Mouse (Mus musculus): ENCODE results near the gene Gm43517. TPM values are rescaled to one million over a fixed set of nuclear protein-coding genes. Genes with fewer than 3 reads are reported as not detected.
A peak's percentile ranks its signal among the peaks of the same experiment; 100 is the strongest.

Gm43517 gene
- polyA plus RNA-seq, 1 experiment from 2014 or later: not detected

DNA sequence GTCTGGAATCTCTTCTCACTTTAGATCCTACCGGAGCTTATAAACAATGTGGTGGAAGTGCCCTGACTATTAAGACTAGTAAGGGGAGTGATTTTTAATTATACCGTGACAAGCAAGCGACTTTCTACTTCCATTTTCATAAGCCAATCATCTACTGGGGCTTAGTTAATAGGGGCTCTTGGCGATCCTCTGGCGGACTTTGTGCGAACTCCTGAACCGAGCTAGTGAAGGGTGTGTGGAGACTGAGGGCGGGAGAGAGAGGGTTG is 15.8 kb downstream of the Gm43517 start:
- Histone ChIP-seq H3K27me3 (ENCODE audit: insufficient read depth, low read length) (peaks cover 58% of the 10 kb centered on the region), H3K36me3 (ENCODE audit: insufficient read depth, low read length) (no peaks in the 10 kb centered on the region), H3K4me2 (ENCODE audit: low read length) (peak overlapping the region; percentile 58), H3K9me3 (replicated peaks; ENCODE audit: low read length) (no peaks in the 10 kb centered on the region), H3K9ac (ENCODE audit: low read depth, low read length) (no peak overlapping the region), H3K27ac (no peak overlapping the region), H3K4me3 (replicated peaks; ENCODE audit: low read depth, low read length) (peak overlapping the region; percentile 33), H3K4me1 (replicated peaks; ENCODE audit: insufficient read depth, low read length) (peaks cover 5% of the 10 kb centered on the region)
- ATAC-seq (replicated peaks; ENCODE audit: low FRiP score, low read depth) (peak; percentile 82), DNase-seq (ENCODE audit: low spot score) (no peak)
- no peak for TF ChIP-seq CTCF (IDR thresholded peaks at IDR 0.05; ENCODE audit: low read depth)
- WGBS: 1% methylated on average over 8 of the region's 8 CpGs

DNA sequence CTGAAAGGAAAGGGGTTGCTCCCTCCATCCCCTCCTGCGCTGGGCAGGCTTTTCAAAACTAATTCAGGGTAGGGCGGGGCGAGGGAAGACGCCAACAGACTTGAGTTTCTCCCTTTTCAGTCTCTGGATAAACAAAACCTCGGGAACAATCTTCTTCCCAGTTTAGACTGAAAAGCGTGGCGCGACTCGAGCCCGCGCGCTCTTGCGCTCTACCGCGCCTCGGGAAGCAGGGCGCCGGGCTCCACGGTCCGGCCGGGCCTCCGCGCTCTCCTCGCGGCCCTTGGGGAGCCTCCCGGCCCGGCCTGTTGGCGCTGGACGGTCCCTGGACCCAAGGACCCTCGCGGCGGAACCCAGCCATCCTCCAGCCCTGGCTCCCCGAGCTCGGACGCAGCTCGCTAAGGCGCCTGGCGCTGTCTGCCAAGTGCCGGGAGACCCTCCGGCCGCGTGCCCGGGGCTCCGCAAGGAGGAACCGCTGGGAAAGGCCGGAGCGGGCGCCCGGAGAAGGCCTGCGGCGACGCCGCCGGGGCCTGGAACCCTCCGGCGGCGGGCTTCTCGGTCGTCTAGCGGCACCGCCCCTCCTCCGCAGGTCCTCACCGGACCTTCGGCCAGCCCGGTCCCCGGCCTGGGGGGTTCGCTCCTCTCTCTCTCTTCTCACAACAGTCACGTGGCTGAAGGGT is 16.3 kb downstream of the Gm43517 start:
- peaks cover 5% of the 10 kb centered on the region for H3K4me1 ChIP-seq (replicated peaks; ENCODE audit: insufficient read depth, low read length)
- no peak overlapping the region for H3K27ac ChIP-seq
- H3K36me3 ChIP-seq (ENCODE audit: insufficient read depth, low read length): no peaks in the 10 kb centered on the region
- ATAC-seq (replicated peaks; ENCODE audit: low FRiP score, low read depth) (peak; percentile 36; the same call in 1 of the 2 replicates), DNase-seq (ENCODE audit: low spot score) (no peak)
- WGBS: under 1% methylated on average over 58 of the region's 68 CpGs
- H3K4me2 ChIP-seq (ENCODE audit: low read length): peak overlapping the region; percentile 58
- no peak overlapping the region; the same call in 1 of the 2 replicates for H3K9ac ChIP-seq (ENCODE audit: low read depth, low read length)
- no peaks in the 10 kb centered on the region for H3K9me3 ChIP-seq (replicated peaks; ENCODE audit: low read length)
- H3K4me3 ChIP-seq (replicated peaks; ENCODE audit: low read depth, low read length): peak overlapping the region; percentile 33
- H3K27me3 ChIP-seq (ENCODE audit: insufficient read depth, low read length): peaks cover 56% of the 10 kb centered on the region
- no peak for TF ChIP-seq CTCF (IDR thresholded peaks at IDR 0.05; ENCODE audit: low read depth)

DNA sequence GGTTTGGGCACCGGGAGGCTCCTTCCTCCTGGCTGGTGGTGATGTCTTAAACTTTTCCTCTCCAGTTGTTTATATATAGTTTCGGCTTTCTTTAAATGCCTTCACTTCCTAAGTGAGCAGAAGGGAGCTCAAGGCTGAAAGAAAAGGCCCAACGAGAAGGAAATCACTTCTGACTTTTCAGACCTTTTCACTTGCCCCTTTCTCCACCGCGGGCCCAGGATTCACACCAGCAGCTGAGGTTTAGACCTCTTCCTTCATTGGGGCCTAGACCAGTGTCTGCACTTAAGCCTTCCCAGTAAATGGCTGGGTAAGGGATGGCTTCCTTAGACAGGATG is 16.8 kb downstream of the Gm43517 start:
- Histone ChIP-seq H3K4me2 (ENCODE audit: low read length) (peak overlapping the region; percentile 58), H3K36me3 (ENCODE audit: insufficient read depth, low read length) (no peaks in the 10 kb centered on the region), H3K9me3 (replicated peaks; ENCODE audit: low read length) (no peaks in the 10 kb centered on the region), H3K4me3 (replicated peaks; ENCODE audit: low read depth, low read length) (peak overlapping the region; percentile 33), H3K4me1 (replicated peaks; ENCODE audit: insufficient read depth, low read length) (peaks cover 5% of the 10 kb centered on the region), H3K9ac (ENCODE audit: low read depth, low read length) (no peak overlapping the region; the same call in 1 of the 2 replicates), H3K27ac (no peak overlapping the region), H3K27me3 (ENCODE audit: insufficient read depth, low read length) (peaks cover 52% of the 10 kb centered on the region)
- 3% methylated on average over 5 of the region's 5 CpGs for WGBS
- no peak for ATAC-seq (replicated peaks; ENCODE audit: low FRiP score, low read depth)
- TF ChIP-seq CTCF (IDR thresholded peaks at IDR 0.05; ENCODE audit: low read depth): no peak
- DNase-seq (ENCODE audit: low spot score): no peak

DNA sequence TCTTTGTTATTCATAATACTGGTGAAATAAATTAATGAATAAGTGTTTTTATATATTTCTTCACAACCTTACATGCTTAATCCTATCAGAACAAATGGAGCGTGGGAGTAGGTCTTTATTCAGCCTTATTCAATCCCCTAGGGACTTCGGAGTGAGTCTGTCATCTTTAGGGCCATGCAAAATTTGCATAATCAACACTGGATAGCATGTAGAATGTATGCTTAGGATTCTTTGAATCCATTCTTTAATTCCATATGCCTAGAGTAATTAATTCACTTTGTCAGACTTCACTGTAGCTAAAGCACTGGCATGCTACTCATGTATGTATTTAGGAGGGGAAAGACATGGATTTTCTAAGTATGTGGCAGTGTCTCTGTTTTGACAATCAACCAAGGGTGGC is 24.9 kb downstream of the Gm43517 start:
- no peaks in the 10 kb centered on the region for H3K9me3 ChIP-seq (replicated peaks; ENCODE audit: low read length)
- no peak for TF ChIP-seq CTCF (IDR thresholded peaks at IDR 0.05; ENCODE audit: low read depth)
- no peak overlapping the region for H3K4me2 ChIP-seq (ENCODE audit: low read length)
- ATAC-seq (replicated peaks; ENCODE audit: low FRiP score, low read depth): no peak
- H3K36me3 ChIP-seq (ENCODE audit: insufficient read depth, low read length): no peaks in the 10 kb centered on the region
- H3K27me3 ChIP-seq (ENCODE audit: insufficient read depth, low read length): peaks cover 6% of the 10 kb centered on the region; the same call in 1 of the 2 replicates
- H3K9ac ChIP-seq (ENCODE audit: low read depth, low read length): no peak overlapping the region
- DNase-seq (ENCODE audit: low spot score): no peak
- WGBS: 77% methylated on average over 2 of the region's 2 CpGs
- H3K27ac ChIP-seq: no peak overlapping the region
- no peak overlapping the region for H3K4me3 ChIP-seq (replicated peaks; ENCODE audit: low read depth, low read length)
- H3K4me1 ChIP-seq (replicated peaks; ENCODE audit: insufficient read depth, low read length): no peaks in the 10 kb centered on the region

DNA sequence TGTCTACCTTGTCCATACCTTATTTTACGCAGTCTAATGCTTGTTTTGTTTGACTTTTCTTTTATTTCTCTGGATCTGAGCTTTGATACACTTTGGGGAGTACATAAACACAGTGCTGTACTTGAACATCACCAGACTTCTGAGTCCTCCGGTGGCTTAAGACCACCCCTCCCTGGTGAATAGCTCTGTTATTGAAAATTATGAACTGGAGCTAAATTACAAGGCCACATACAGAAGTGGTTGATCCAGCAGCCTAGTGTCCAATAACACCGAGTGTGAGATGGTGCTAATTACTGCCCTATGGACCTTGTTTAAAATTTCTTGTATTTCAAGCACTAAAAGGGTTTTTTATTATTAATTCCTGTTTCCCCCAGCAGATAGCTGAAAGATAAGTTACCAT is 33.0 kb downstream of the Gm43517 start:
- H3K27me3 ChIP-seq (ENCODE audit: insufficient read depth, low read length): no peaks in the 10 kb centered on the region
- TF ChIP-seq CTCF (IDR thresholded peaks at IDR 0.05; ENCODE audit: low read depth): no peak
- H3K4me3 ChIP-seq (replicated peaks; ENCODE audit: low read depth, low read length): no peak overlapping the region
- H3K9me3 ChIP-seq (replicated peaks; ENCODE audit: low read length): no peaks in the 10 kb centered on the region
- DNase-seq (ENCODE audit: low spot score) (no peak), ATAC-seq (replicated peaks; ENCODE audit: low FRiP score, low read depth) (no peak)
- WGBS: 61% methylated on average over 3 of the region's 3 CpGs
- no peak overlapping the region for H3K4me2 ChIP-seq (ENCODE audit: low read length)
- no peaks in the 10 kb centered on the region for H3K4me1 ChIP-seq (replicated peaks; ENCODE audit: insufficient read depth, low read length)
- H3K27ac ChIP-seq: no peak overlapping the region
- no peaks in the 10 kb centered on the region for H3K36me3 ChIP-seq (ENCODE audit: insufficient read depth, low read length)
- no peak overlapping the region for H3K9ac ChIP-seq (ENCODE audit: low read depth, low read length)

Other genes starting within 250 kb of the Gm43517 start
- gene Foxg1, start 2.5 kb upstream of the Gm43517 start, polyA plus RNA-seq (2015; fragmentation: Nextera tagmentation; extraction: Ambion mirVana): not detected in 2 replicates